Mouse (Mus musculus) liver, postnatal 0 days (tissue): ENCODE data around the gene Cnnm1.

Experiments used
- CTCF ChIP-seq: sonication (generic); IDR thresholded peaks from 2 replicates; pipeline ENCODE4 v1.5.1; 2016; ENCODE audit warnings: antibody characterized with exemption, low read depth
- EP300 ChIP-seq: IDR thresholded peaks from 2 replicates; pipeline ENCODE4 v1.6.1; 2016; ENCODE audit warnings: antibody characterized with exemption, low read depth, mild to moderate bottlenecking

DNA sequence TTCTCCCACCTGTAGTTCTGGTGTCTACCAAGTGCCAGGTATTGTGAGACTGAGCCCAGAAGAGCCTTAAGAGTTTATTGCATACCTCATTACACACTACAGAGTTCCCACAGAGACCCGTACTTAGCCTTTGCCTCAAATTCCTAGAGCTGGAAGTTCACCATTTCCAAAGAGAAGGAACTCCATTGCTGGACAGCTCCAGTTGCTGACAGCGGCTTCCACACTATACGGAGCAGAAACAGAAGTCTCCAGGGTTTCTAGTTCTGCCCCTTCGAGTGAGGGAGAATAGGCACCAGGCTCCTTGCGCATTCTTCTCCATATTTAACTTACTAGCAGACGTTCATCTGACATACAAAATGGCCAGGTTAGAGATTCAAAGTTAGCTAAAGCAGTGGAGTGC is 2.0 kb downstream of the Cnnm1 start:
- TF ChIP-seq CTCF = no peak
- TF ChIP-seq EP300 = no peak
